Mouse (Mus musculus) lung, postnatal 0 days (tissue): Measurements from ENCODE around the gene Arxes2.

ENCODE experiments used
- CTCF ChIP-seq: IDR thresholded peaks from 2 replicates; pipeline ENCODE4 v1.5.1; 2016; ENCODE audit warnings: antibody characterized with exemption, mild to moderate bottlenecking
- EP300 ChIP-seq: IDR thresholded peaks from 2 replicates; pipeline ENCODE4 v1.6.1; 2016; ENCODE audit warnings: antibody characterized with exemption, mild to moderate bottlenecking, control low read depth

DNA sequence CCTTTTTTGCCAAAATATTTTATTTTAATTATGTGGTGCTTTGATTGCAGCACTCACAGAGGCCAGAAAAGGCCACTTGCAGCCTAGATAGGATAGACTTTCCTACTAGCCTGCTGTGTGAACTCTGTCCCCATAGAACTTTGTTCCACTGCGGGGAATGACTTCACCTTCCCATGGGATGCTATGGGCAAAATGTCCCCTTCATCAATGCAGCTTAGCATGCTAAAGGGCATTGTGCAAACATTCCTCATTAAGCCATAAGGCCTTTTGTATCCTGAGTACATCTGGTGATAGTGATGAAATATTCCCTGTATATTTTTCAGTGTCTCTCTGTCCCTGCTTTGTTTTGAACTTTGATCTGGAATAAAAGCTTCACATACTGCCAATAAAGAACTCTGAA, 50.1 kb downstream of the Arxes2 start:
- no peak for TF ChIP-seq CTCF
- no peak for TF ChIP-seq EP300
